Mouse (Mus musculus): ENCODE data around the gene Immp2l.

Immp2l gene

DNA sequence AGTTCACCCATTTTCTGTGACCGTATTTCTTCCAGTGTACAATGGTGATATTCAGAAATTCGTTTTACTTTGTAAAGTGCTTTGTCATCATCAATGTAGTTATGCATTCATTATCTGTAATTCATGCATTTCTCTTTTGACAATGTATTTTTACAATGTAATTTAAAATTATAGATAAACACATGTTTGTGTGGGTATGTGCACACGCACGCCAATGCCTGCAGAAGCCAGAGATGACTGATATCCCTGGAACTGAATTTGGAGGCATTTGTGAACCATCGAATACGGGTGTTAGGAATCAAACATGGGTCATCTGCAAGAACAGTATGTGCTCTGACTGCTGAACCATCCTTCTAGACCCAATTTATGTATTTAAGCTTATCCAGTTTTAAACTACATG is 161.6 kb downstream of the Immp2l start:
- DNase-seq (ENCODE audit: low spot score), result no peak

DNA sequence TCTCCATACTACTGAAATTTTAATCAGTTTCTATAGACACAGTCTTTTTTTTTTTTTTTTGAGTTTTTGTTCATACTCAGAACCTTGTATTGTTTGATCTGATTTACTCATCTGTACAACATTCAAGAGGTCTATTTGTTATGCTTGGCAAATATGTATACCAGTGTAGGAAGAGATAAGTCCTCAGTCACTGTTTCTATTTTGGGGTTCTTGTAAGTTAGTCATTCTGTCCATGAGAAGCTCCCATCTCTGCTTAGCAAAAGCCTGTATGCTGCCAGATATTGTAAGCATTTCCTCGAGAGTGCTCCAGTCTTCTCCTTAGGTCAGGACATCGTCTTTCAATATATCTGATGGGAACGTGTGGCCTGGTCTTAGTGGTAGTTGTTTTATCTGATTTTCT is 168.9 kb downstream of the Immp2l start:
- no peak for DNase-seq (ENCODE audit: low spot score)

DNA sequence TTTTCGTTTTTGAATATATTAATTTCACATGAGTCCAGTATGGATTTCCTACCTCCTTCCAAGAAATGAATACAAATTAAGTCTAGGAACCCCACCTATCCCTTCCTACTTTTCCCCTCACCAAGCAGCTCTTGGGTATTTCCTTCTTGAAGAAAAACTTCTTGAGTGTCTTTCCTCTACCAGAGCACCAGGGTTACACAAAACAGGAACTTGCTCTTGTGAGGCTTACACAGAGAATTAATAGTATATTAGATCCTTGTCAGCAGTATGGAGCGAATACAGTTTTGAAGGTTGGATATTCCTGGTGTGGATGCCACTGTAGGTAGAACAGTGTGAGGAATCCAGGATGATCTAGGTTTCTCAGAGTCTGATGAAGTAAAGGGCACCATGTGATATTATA is 172.5 kb downstream of the Immp2l start:
- no peak for DNase-seq (ENCODE audit: low spot score)

DNA sequence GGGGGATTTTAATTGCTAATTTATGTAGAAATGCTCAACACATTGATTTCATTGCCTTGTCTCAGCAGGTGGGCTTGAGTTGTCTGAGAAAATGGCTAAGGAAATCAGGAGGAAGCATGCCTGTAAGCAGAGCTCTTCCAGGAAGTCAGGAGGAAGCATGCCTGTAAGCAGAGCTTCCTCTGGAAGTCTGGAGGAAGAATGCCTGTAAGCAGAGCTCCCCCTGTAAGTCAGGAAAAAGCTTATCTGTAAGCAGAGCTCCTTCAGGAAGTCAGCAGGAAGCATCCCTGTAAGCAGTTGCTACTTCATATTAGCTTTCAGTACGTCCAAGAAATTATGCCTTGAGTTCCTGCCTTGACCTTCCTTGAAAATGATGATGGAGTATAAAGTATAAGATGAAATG is 191.3 kb downstream of the Immp2l start:
- DNase-seq (ENCODE audit: low spot score), result no peak

DNA sequence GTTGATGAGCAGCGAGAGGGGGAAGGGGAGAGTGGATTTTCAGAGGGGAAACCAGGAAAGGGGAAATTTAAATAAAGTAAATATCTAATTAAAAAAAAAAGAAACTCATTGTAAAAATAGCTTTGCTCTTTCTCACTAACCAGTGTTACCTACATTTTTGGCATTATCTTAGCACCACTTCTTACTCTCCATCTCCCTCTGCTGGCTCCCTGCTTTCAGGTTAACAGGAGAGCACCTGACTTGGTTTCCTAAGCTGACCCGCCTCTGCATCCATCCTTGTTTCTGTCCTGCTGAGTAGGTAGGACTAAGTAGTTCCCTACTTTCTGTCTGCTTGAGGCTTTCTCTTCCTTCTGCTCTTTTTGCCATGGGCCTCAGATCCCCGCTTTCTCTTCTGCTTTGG is 198.0 kb downstream of the Immp2l start:
- no peak for DNase-seq (ENCODE audit: low spot score)

DNA sequence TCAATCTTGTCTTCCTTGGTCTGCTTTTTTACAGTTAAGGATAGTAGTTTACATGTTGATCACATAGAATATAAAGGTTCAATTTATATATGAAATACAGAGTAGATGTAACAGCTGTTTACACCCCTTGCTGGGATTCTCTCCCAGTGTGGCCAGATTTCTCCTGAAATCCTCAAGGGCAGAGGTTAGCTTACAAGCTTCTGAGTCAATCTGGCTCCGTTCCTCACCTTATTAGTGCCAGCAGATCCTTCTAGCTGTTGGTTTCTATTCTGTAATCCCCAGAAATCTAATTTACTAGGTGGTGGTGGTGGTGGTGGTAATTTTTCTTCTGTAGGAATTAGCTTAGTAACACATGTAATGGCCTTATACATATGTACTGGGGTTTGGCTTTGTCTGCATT is 199.8 kb downstream of the Immp2l start:
- no peak for DNase-seq (ENCODE audit: low spot score)

DNA sequence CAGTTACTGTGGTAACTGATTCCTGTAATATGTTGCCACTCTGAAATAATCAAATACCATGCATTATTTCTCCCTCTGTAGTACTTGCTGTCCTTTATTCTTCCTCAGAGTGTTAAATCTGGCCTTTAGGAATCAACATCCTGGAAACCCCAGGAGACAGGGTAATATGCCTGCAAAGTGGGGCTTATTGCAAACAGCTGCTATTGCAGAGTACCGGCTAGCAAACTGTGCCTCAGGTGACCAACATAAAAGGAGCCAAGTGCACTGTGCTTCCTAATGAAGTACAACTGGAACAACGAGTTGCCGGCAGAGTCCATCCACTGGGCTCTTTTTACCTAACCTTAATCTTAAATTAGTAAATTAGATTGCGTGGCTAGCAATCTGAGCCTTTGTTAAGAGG is 200.6 kb downstream of the Immp2l start:
- DNase-seq (ENCODE audit: low spot score), result no peak

DNA sequence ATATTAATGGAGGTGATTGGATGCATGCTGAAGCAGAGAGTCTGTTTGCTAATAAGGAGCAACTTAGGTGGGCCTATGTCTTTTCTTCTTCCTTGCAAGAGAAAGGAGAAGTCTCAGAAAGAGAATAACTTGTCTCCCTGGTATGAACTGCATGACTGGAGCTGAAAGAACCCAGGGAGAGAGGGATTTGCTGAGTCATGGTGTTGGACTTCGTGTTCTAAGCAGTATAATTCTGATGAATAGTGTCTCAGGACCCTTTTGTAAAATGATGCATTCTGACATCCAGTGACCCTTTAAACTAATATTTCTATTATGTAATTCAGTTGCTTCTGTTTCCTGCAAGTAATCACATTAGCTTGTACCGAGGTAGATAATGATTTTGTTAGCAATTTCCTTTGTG is 208.1 kb downstream of the Immp2l start:
- DNase-seq (ENCODE audit: low spot score), result no peak

DNA sequence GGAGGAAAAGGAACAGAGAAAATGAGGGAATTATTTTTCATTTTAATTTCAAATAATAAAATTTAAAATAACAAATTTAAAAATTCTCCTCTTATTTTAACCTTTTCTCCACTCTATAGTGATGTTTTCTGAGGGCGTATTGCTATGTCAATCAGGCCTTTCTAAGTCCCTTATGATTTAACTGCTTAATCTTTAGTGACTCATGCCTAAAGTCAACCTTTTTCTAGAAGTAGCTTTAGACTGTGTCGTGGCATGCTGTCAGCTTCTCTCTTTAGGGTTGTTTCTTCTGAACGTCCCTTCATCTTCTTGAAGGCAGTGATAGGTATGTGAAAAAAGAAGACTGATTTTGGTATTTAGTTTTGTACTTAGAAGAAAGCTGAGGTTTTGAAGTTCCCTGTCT is 214.0 kb downstream of the Immp2l start:
- no peak for DNase-seq (ENCODE audit: low spot score)

DNA sequence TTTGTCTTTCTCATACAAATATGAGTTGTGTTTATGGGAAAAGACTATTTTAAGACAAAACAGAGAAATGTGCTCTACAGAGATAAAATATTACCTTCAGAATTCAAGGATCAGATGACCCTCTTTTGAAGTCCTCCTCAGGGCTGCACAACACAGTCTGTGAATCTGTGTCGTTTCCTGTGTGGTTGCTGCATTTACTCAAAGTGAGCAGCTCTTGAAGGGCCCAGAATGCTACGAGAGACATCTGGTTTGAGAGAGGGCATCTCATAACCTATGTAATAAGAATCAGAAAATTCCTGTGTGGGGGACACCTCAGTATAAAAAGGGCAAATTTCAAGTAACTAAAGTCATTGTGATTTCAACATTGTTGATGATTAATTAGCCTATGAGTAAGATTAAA is 217.3 kb downstream of the Immp2l start:
- DNase-seq (ENCODE audit: low spot score), result no peak

DNA sequence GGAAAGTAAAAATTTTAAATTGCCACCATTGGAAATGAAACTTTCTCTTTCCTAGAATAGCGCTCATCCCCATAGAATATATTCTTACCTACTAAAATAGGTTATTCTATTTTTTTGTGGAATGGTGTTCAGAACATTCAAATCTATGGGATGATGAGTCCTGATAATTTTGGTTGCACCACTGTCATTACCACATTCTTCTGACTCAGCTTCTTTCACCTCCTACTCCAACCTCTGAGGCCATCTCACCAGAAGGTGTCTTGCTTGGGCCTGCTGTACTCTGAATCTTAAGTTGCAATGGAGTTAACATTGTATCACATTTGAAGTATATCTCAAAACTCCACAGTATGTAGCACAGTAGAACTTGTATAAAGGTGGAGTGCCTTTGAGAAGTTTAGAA is 224.4 kb downstream of the Immp2l start:
- DNase-seq (ENCODE audit: low spot score), result no peak

DNA sequence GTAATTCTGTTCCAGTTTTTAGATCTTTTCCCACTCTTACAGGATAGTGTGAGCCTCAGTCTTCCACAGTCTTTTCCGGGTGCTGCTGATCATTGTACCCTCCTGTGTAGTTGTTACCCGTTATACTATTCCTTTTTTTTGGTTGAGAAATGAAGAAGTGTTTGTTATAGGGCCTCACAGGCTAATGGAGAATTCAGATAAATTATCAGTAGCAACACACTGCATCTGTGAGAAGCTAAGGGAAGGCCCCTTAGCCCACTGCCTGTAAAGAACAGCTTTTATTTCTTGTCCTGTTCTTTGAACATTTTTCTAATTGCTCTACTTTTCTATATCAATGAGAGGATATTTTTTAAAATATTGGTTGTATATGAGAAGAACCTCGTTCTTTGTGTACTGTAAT is 226.2 kb downstream of the Immp2l start:
- no peak for DNase-seq (ENCODE audit: low spot score)

DNA sequence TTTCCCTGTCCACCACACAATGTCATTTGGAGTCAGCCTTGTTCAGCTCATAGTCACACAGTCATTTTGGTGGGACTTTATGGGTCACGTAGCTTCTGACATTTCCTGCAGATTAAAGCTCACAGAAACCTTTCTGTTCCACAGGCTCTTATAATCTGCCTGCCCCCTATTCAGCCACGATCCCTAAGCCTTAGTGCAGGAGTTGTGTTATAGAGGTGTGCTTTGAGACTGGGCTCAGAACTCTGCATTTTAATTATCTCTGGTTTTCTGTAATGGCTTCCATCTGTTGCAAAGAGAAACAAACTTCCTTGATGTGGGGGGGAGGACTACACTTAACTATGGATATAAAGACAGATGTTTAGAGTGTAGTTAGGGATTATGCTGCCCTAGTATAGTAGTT is 234.0 kb downstream of the Immp2l start:
- no peak for DNase-seq (ENCODE audit: low spot score)

DNA sequence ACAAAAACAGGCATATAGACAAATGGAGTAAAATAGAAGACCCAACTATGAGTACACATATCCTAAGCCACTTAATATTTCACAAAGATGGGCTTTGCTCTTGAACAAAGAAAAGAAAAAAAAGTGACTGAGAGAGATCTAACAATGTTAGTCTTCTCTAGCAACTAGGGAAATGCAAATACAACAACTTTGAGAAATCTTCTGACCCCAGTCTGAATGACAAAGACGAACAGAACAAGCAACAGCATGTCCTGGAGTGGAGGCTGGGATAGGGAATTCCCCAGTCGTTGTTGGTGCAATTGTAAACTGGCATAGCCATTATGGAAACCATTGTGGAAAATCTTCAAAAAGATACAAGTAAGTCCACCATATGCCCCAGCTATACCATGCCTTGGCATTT is 235.7 kb downstream of the Immp2l start:
- no peak for DNase-seq (ENCODE audit: low spot score)

DNA sequence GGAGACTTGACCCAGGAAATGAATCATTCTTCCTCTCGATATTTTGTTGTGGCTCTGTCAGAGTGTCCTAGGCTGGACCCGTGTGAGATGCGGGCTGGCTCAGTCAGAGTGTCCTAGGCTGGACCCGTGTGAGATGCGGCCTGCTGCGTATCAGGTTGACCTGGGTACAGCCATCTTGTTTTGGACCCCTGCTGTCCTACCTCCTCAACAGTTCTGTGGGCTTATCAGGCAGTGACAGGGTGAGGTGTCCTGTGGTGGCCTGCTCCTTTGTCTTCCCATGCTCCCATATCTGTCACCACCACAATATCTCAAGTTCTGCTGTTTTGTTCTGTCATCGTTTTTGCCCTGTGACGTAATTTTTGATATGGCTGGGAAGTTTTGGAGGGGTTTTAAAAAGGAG is 250.2 kb downstream of the Immp2l start:
- no peak for DNase-seq (ENCODE audit: low spot score)

DNA sequence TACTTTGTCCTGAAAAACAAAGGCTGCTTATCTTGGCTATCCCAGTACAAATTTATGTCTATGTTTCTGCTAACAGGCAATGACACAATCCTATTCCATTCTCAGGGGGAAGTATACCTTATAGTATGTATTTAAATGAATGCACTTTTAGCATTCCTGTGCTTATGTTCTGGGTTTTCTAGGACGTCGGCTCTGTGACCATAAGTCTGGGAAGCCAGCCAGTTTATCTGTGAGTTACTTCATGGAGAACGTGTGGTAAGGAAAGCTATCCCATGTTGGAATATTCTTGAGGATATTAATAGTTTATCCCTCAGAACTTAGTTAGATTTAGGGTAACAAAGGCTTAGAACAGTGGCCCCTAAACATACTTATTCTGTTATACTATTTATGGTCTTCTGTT is 251.5 kb downstream of the Immp2l start:
- DNase-seq (ENCODE audit: low spot score), result no peak

DNA sequence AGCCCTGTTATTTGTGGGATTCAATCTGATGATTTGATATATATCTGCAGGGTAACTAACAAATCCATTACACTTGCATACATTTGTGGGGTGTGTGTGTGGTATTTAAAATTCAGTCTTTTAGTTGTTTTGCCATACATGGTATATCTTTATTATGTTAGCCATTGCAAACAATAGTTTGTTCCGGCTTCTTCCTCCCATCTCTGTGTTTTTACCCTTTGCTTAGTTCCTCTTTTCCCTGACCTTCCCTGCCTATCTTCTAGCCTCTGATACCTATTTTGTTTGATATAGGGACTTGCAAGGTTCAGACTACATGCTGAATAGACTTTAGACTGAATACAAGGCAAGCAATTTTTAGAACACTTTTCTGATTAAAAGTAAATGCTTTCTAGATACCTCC is 254.0 kb downstream of the Immp2l start:
- DNase-seq (ENCODE audit: low spot score), result no peak

DNA sequence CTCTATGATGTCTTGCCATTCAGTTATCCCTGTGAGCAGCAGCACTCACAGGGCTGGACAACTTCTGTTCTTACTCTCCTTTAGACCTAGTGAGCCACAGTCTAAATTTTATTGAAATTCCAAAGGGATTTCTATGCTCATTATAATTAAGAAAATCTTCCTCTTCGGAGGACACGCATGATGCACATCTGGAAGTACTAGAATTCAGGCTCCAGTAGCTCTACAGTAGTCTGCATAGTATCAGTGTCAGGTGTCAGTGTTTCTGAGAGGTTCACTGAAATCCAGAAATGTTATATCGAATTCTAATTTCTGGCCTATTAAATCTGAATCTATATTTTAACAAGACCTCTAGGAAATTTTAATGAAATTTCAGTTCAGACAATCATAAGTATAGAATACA is 265.2 kb downstream of the Immp2l start:
- DNase-seq (ENCODE audit: low spot score), result no peak

DNA sequence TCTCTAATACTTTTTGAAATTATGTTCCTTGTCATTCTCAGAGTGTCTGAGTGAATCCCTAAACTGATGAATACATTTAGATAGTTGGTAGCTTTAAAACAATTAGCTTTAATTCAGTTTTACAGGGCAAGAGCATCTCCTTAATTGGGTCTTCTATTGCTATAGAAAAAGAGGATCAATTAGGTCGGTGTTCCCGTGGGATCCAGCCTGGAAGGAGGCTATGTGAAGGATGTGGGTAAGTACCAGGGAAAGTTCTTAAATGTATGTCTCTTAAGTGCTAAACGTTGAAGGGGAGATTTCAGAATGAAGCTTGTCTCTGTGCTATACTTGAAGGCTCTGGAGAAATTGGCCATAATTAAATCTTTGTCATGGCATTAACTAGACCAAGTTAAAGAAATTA is 283.1 kb downstream of the Immp2l start:
- DNase-seq (ENCODE audit: low spot score), result no peak

DNA sequence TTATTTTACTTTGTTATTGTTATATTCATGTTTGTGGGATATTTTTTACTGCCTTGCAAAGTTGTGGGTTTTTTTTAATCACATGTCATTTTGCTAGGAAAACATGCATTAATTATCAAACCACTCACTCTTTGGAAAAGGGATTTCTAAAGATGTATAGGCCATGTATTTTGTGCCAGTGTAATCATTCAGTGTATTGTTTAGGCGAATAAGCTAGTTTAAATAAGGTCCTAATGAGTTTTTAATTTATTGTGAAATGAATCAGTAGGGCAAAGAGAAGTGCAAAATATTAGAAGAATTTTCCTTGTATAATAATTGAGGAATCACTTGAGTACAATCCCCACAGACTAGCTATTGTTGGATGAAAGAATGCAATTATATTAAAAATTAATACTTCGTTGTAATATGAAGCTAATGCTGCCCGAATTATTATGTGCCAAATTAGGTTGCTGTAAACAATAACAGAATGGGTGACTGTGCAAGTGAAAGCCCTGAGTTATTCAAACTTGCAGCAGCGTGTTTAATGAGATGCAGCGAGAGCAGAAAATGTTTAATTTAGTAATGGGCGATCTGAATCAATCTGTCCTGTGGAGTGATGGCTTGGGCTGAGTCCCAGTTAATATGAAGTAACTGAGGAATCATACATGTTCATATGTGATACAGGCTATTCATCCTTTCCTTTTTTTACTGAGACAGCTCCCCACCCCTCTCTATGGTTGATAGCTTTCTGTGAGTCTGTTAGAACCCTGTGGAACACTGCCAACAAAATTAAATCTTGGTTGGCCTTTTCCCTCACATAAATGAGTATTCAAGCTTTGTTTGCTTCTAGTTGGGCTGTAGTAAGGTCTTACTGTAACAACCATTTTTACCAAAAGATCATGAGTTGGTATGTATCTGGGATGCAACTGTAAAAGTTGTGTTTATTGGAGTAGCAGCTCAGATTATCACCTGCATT is 285.1 kb downstream of the Immp2l start:
- no peak for DNase-seq (ENCODE audit: low spot score)

DNA sequence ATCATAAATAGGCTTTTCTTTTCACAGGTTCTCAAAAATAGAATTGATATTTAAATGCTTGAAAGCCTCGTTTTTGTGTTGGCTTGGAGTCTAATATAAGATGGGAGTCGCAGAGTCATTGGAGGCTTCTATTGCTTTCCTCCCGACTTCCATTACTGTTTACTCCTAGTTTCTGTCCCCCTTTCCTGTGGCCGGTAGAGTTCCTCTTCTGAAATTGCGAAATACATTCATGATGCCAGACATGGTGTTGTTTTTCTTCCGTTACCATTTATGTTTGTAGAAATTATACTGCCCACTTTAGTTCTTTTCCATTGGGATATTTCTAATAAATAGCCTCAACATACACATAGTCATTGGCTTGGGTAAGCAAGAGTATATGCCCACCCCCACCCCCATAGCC is 289.5 kb downstream of the Immp2l start:
- no peak for DNase-seq (ENCODE audit: low spot score)

DNA sequence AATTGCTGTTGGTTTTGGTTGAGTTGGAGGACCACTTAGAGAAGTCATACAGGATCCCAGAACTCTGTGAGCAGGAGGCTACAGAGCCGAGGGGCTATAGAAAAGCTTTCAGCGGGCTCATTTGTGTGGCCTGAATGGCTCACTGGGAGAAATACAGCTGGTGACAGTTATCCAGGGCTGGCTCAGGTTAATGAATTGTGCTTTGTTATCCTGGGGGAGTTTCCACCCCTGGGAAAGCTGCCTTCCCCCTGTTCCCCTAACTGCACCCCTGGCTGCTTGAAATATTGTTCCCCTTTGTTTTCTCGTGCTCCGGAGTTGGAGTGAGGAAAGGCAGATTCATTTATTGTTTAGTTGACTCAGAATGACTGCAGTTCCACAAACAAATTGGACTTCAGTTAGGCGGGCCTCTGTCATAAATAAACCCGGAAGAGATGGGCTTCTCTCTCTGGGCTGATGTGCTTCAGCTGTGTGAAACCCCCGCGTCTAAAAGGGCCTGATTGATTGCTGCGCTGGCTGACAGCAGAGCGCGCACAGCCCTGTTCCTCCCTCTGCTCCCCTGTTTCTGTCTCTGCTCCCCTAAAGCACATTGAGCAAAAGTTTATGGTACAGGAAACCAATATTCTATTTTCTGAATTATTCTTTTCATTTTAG is 291.0 kb downstream of the Immp2l start:
- no peak for DNase-seq (ENCODE audit: low spot score)

DNA sequence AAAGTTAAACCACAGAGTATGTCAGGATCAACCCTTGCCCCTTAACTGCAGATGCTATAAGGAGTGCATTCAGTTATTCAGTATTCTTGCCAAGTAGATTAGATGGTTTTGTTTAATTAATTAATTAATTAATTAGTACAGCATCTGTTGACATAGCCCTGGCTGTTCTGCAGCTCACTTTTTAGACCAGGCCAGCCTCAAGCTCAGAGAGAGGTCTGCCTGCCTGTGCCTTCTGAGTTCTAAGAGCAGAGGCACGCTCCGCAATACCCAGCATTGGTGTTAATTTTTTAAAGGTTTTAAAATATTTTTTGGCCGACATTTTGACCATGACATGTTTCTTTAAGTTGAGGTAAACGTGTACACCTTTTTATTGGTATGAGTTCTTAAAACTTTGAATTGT is 292.0 kb downstream of the Immp2l start:
- no peak for DNase-seq (ENCODE audit: low spot score)

DNA sequence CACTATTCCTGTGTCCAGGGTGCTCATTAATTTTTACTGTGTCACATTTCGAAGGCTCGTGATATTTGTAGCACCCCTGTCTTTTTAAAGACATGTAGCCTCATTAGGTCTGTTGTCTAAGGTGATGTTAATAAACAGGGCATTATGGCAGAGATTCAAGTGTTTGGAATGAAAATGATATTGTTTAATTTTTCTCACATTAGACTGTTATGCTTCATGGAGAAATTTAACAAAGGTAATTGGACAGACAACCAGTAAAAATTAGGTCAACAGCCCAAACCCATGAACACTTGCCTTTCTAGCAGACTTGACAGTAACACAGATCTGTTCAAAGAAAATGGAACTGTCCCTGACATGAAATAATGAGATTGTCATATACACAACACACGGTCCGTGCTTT is 292.5 kb downstream of the Immp2l start:
- DNase-seq (ENCODE audit: low spot score), result no peak

All from spleen, adult 12 weeks (tissue).